10 mouse cellular contexts compared by ENCODE assay signal in the genomic region with DNA sequence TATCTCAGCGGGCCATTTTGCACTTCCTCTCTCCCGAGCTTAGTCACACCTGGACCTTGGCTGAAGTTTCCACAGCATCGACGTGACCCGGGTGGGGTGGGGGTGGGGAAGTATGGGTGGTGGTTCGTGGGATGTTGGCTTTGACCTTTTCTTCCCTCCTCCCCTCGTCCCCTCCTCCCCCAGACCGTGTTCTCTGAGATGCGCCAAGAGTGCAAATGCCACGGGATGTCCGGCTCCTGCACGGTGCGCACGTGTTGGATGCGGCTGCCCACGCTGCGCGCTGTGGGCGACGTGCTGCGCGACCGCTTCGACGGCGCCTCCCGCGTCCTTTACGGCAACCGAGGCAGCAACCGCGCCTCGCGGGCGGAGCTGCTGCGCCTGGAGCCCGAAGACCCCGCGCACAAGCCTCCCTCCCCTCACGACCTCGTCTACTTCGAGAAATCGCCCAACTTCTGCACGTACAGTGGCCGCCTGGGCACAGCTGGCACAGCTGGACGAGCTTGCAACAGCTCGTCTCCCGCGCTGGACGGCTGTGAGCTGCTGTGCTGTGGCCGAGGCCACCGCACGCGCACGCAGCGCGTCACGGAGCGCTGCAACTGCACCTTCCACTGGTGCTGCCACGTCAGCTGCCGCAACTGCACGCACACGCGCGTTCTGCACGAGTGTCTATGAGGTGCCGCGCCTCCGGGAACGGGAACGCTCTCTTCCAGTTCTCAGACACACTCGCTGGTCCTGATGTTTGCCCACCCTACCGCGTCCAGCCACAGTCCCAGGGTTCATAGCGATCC. TPM values are rescaled to one million over a fixed set of nuclear protein-coding genes. Genes with fewer than 3 reads are reported as not detected.
DNase-seq lines count a peak whose midpoint lies in the region; ATAC-seq and TF ChIP-seq lines count a peak whose summit lies in the region.
"Had no signal": no experiment of that assay in that cellular context is flagged by ENCODE, and none has a peak within 500 bp of the region (broad histone marks: within the 10 kb centered on the region; RNA-seq: fewer than 3 reads in every experiment).

No protein-coding gene starts in this region.

- in situ Hi-C loops in ES-E14 (cut with MboI; ENCODE audit: low sequenced_read_pairs in 2 of 2, unreplicated experiment in 2 of 2) = loop anchor here in 1 of 2 experiments (25.0 kb wide), 1 partner anchor 295 kb away; a partner anchor contains a TSS

- DNase-seq in heart, adult 11 months = no peak
- DNase-seq in ES-E14 (ENCODE audit: low read depth, low spot score) = no peak
- DNase-seq in naive thymus-derived CD4-positive, alpha-beta T cell, adult 2 months (ENCODE audit: low read depth) = peak; percentile 45
- DNase-seq in adrenal gland, postnatal 36 days = no peak
- DNase-seq in cerebellum, adult 8-10 months = no peak
- DNase-seq in cerebellum, postnatal 4 days (ENCODE audit: low spot score in 2 of 2) = no peak
- DNase-seq: gastrocnemius, postnatal 14 days had no signal

- peak overlapping the region; percentile 30 for H3K4me3 ChIP-seq in heart, embryonic 15.5 days
- H3K4me3 ChIP-seq in ES-E14 (ENCODE audit: insufficient read depth in 1 of 2, low read depth in 1 of 2, low read length in 2 of 2, poor library complexity in 1 of 2, severe bottlenecking in 1 of 2) = peak overlapping the region; percentile 11 to 61; a peak in 3 of 4 replicates
- H3K4me3 ChIP-seq in hindbrain, embryonic 12.5 days = peak overlapping the region; percentile 28

- H3K27ac ChIP-seq in heart, embryonic 15.5 days = no peak overlapping the region
- H3K27ac ChIP-seq in ES-E14 (ENCODE audit: insufficient read depth, low read depth, low read length, poor library complexity, severe bottlenecking) = no peak overlapping the region
- H3K27ac ChIP-seq in hindbrain, embryonic 12.5 days = no peak overlapping the region

- H3K9me3 ChIP-seq in heart, embryonic 15.5 days (replicated peaks) = no peaks in the 10 kb centered on the region
- H3K9me3 ChIP-seq in ES-E14 (ENCODE audit: control insufficient read depth, insufficient read depth, low read depth, low read length) = no peaks in the 10 kb centered on the region
- H3K9me3 ChIP-seq in hindbrain, embryonic 12.5 days (replicated peaks) = no peaks in the 10 kb centered on the region

- H3K9ac ChIP-seq in heart, embryonic 15.5 days = no peak overlapping the region
- H3K9ac ChIP-seq in ES-E14 (ENCODE audit: insufficient read depth, low read depth, low read length, poor library complexity, severe bottlenecking) = no peak overlapping the region; the same call in 1 of the 2 replicates
- no peak overlapping the region for H3K9ac ChIP-seq in hindbrain, embryonic 12.5 days

- peak overlapping the region; percentile 49 for H3K4me2 ChIP-seq in heart, embryonic 15.5 days
- H3K4me2 ChIP-seq in hindbrain, embryonic 12.5 days (replicated peaks) = peak overlapping the region; percentile 44

- WGBS in heart, embryonic 15.5 days = under 1% methylated on average over 75 of the region's 75 CpGs
- WGBS in hindbrain, embryonic 12.5 days = 1% methylated on average over 75 of the region's 75 CpGs

- ATAC-seq in heart, embryonic 15.5 days (replicated peaks; ENCODE audit: insufficient number of reproducible peaks, insufficient read depth, low FRiP score, low read depth) = no peak
- ATAC-seq in hindbrain, embryonic 12.5 days (ENCODE audit: low FRiP score) = no peak

- H3K4me1 ChIP-seq in heart, embryonic 15.5 days (replicated peaks) = peaks cover 54% of the 10 kb centered on the region
- H3K4me1 ChIP-seq in ES-E14 (ENCODE audit: control insufficient read depth in 2 of 2, insufficient read depth in 2 of 2, low read length in 2 of 2, poor library complexity in 1 of 2) = peaks cover 0 to 26% of the 10 kb centered on the region in 2 experiments; a peak in 1 of 4 replicates
- H3K4me1 ChIP-seq in hindbrain, embryonic 12.5 days = peaks cover 48% of the 10 kb centered on the region

- no peaks in the 10 kb centered on the region for H3K36me3 ChIP-seq in heart, embryonic 15.5 days
- no peaks in the 10 kb centered on the region for H3K36me3 ChIP-seq in ES-E14 (ENCODE audit: control insufficient read depth, insufficient read depth, low read length, poor library complexity, severe bottlenecking)
- H3K36me3 ChIP-seq in hindbrain, embryonic 12.5 days = no peaks in the 10 kb centered on the region

- H3K27me3 ChIP-seq in heart, embryonic 15.5 days = peaks cover 99% of the 10 kb centered on the region
- peaks cover 100% of the 10 kb centered on the region for H3K27me3 ChIP-seq in hindbrain, embryonic 12.5 days

TF ChIP-seq in ES-E14, 5 proteins besides CTCF, POLR2A, EP300 and RAD21:
- TF ChIP-seq ZC3H11A (IDR thresholded peaks at IDR 0.05; ENCODE audit: borderline replicate concordance, low read depth, low read length) = no peak
- no peak for TF ChIP-seq MAFK (IDR thresholded peaks at IDR 0.05; ENCODE audit: insufficient read depth, low read depth, low read length)
- TF ChIP-seq ZNF384 (IDR thresholded peaks at IDR 0.05; ENCODE audit: low read depth, low read length) = no peak
- no peak for TF ChIP-seq CHD2 (IDR thresholded peaks at IDR 0.05; ENCODE audit: low read depth, low read length)
- no peak for TF ChIP-seq HCFC1 (IDR thresholded peaks at IDR 0.05; ENCODE audit: borderline replicate concordance, insufficient read depth, low read length)

RNA-seq across cellular contexts. Expression of a gene that starts 2.8 kb away (rescaled TPM):
- polyA plus RNA-seq in heart, embryonic 15.5 days (2015; fragmentation: Nextera tagmentation; extraction: Ambion mirVana) = not detected in 2 replicates
- total RNA-seq in ES-E14 (2012; rRNA removed) = not detected in 2 replicates
- polyA plus RNA-seq in hindbrain, embryonic 12.5 days (2016; fragmentation: Nextera tagmentation; extraction: Ambion mirVana) = 8.4 and 8.6 TPM in 2 replicates
- total RNA-seq in adrenal gland, postnatal 36 days (2021) = not detected
- total RNA-seq: MEL had no signal

RNA-seq across cellular contexts. Expression of a gene that starts 14.5 kb away (rescaled TPM):
- 0.46 TPM in 1 of 2 replicates, not detected in the other for polyA plus RNA-seq in heart, embryonic 15.5 days (2015; fragmentation: Nextera tagmentation; extraction: Ambion mirVana)
- total RNA-seq in ES-E14 (2012; rRNA removed) = 1.1 and 1.3 TPM in 2 replicates
- polyA plus RNA-seq in hindbrain, embryonic 12.5 days (2016; fragmentation: Nextera tagmentation; extraction: Ambion mirVana) = 0.59 and 0.91 TPM in 2 replicates
- 1 to 10 TPM; 1.1 to 1.3 TPM for total RNA-seq in adrenal gland, postnatal 36 days (2021)

RNA-seq across cellular contexts. Expression of a gene that starts 16.9 kb away (rescaled TPM):
- polyA plus RNA-seq in heart, embryonic 15.5 days (2015; fragmentation: Nextera tagmentation; extraction: Ambion mirVana) = 0.32 and 0.66 TPM in 2 replicates
- 0.11 and 0.22 TPM in 2 replicates for total RNA-seq in ES-E14 (2012; rRNA removed)
- 0.56 and 0.65 TPM in 2 replicates for polyA plus RNA-seq in hindbrain, embryonic 12.5 days (2016; fragmentation: Nextera tagmentation; extraction: Ambion mirVana)
- under 1 TPM; 0.10 to 0.30 TPM for total RNA-seq in adrenal gland, postnatal 36 days (2021)

RNA-seq across cellular contexts. Expression of a gene that starts 29.4 kb away (rescaled TPM):
- polyA plus RNA-seq in heart, embryonic 15.5 days (2015; fragmentation: Nextera tagmentation; extraction: Ambion mirVana) = 29.5 and 41.5 TPM in 2 replicates
- 26.2 and 41.2 TPM in 2 replicates for total RNA-seq in ES-E14 (2012; rRNA removed)
- polyA plus RNA-seq in hindbrain, embryonic 12.5 days (2016; fragmentation: Nextera tagmentation; extraction: Ambion mirVana) = 65.1 and 65.2 TPM in 2 replicates
- 100 to 1,000 TPM; 132 to 140 TPM for total RNA-seq in adrenal gland, postnatal 36 days (2021)

RNA-seq across cellular contexts. Expression of a gene that starts 38.9 kb away (rescaled TPM):
- polyA plus RNA-seq in heart, embryonic 15.5 days (2015; fragmentation: Nextera tagmentation; extraction: Ambion mirVana) = 93.5 and 100 TPM in 2 replicates
- total RNA-seq in ES-E14 (2012; rRNA removed) = 36.6 and 54.7 TPM in 2 replicates
- polyA plus RNA-seq in hindbrain, embryonic 12.5 days (2016; fragmentation: Nextera tagmentation; extraction: Ambion mirVana) = 71.0 and 78.9 TPM in 2 replicates
- total RNA-seq in adrenal gland, postnatal 36 days (2021) = 10 to 100 TPM; 68.3 to 87.0 TPM
